Mouse (Mus musculus) layer of hippocampus, postnatal 10 days (tissue): ENCODE measurements around the gene Cbl. TPM values are rescaled to one million over a fixed set of nuclear protein-coding genes. Genes with fewer than 3 reads are reported as not detected.

Experiments used
- DNase-seq, 2 experiments: peaks; one replicate each; pipeline ENCODE4 v3.0.0; 2021; ENCODE audit warnings: low spot score in 2 of 2
- total RNA-seq, 2 experiments: library from RNA; stranded (reverse); gene quantifications; 2 replicates each; pipeline ENCODE4 v1.2.3; 2021

Gene Cbl
- total RNA-seq, 2 experiments from 2014 or later = 55.1 to 58.4 TPM

DNA sequence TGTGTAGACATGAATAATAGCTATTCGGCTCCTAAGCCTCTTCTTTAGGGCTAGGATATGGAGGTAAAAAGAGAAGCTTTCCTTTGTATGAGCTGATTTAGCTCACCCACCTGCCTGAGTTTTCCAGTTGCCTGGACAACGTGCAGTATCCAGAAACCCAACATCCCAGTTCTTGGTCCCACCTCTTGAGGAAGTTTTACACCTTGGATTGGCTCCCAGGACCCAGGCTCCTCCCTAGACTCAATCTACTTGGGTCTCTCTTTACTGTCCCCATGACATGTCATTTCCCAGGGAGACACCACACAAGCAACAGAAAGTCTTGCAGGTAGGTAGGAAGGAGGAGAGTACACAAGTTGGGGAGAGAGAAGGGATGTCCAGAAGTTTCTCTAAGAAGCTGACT lies 6.5 kb upstream of the Cbl start, which contains the start of gene Ccdc153:
TSS of gene Ccdc153 (plus strand) at position 278 of the 400 bp plus-strand sequence.
- no peak for DNase-seq

DNA sequence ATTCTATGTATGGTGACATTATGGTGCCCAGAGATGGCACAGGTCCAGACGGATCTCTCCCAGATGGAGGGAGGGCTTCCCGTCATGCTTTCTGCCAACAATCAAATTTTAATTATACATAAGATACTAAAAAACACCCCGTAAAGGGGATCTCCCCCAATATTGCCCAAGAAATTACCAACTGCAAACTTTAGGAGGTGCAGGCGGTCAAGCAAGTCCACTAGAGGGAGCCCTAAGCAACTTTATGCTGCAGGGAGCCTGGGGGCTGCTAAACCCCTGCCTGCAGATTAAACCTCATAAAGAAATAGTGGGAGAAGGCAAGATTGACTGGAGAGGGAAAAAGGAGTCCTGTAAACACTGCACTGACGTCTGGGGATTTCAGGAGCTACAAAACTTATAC lies 5.6 kb upstream of the Cbl start:
- DNase-seq = peak; percentile 69 to 74

DNA sequence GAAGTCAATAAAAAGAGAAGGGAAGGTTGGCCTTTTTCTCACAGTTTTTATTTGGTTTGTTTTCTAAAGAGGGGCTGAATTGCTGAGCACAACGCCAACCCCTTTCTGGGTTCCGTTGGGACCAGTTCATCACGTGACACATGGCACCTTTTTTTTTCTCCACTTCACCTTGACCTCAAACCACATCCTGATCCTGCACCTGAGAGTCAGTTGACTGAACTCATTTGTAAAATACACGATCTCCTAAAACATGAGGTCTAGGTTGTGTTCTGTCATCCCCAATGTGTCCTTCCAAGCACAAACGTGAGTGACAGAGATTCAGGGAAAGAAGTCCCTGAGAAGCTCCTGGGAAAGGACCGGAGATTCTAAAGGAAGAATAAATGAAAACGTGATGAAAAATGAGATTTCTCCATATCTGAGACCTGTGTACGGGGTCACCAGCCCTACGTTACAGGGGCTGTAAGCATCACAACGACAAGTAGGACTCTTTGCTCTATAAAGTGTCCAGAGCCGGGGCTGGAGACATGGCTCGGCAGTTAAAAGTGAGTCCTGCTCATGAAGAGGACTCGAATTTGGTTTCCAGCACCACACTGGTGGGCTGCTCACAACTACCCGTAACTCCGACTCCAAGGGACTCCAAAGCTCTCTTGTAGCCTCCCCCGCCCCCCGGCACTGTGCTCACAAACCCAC lies 4.8 kb upstream of the Cbl start:
- DNase-seq = no peak

DNA sequence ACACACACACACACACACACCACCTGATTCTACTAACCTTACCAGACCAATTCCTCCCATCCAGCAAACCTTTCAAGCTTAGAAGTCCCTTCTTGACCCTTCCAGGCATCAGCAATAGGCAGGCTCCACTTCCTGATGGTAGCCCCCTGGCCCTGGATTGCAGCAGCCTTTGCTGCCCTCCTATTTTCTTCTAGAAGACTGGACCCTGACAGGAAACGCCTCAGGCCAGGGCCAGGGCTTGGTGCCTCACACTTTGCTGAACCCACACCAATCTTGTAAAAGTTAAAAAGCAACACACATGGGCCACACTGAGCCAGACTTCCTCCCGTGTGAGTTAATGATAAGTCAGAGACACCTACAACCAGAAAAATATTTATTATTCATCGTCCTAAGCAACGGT lies 3.3 kb upstream of the Cbl start:
- DNase-seq = no peak

DNA sequence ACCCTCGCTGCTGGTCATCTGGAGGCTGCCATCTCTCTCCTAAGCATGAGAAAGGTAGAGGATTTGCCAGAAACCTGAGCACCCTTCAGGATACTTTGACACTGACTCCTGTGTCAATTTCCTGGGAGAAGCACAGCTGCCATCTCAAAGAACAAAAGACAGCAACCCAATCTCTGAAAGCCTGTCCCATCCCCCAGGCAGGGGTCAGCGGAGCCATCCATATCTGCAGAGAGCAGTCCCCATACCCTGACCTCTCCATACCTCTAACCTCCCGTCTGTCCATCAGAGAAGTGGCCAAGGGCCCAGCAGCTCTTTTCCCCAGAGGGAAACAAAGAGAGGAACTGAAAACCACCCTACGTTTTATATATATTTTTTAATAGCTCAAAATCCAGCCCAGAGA lies 2.8 kb upstream of the Cbl start:
- DNase-seq = no peak

DNA sequence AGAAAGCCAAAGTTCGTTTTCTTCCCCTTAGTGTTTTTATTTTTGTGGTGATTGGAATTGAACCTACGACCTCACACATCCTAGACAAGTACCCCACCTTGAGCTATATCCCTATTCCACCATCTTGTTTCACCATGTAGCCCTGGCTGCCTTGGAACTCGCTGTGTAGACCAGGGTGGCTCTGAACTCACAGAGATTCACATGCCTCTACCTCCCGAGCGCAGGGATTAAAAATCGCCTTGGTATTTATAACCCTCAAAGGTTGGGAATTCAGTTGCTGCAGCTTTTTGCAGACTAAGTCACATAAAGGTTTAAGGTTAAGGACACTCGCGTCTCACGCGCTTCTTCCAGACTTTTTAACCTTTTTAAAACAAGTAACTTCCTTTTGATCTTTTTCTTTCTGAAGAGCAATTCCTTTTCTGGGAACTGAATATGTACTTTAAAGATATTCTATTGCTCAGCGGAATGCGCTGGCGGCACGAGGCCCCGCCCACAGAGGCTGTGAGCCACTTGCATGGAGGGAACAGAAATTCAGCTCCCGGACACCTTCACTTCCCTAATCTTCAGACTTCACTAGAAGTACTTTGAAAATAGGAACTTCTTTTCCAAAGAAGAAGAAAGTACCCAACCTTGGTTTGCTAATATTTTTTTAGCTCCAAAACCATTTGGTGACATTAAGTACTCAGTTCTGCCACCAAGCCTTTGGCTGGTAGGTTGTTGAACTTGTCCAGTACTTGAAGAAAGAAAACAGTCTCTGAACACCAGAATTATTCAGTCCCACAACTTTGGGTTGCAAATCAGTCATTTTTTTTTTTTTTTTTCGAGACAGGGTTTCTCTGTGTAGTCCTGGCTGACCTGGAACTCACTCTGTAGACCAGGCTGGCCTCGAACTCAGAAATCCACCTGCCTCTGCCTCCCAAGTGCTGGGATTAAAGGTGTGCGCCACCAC lies 904 bp upstream of the Cbl start:
- peak in 1 of 2 experiments; percentile 40 for DNase-seq

DNA sequence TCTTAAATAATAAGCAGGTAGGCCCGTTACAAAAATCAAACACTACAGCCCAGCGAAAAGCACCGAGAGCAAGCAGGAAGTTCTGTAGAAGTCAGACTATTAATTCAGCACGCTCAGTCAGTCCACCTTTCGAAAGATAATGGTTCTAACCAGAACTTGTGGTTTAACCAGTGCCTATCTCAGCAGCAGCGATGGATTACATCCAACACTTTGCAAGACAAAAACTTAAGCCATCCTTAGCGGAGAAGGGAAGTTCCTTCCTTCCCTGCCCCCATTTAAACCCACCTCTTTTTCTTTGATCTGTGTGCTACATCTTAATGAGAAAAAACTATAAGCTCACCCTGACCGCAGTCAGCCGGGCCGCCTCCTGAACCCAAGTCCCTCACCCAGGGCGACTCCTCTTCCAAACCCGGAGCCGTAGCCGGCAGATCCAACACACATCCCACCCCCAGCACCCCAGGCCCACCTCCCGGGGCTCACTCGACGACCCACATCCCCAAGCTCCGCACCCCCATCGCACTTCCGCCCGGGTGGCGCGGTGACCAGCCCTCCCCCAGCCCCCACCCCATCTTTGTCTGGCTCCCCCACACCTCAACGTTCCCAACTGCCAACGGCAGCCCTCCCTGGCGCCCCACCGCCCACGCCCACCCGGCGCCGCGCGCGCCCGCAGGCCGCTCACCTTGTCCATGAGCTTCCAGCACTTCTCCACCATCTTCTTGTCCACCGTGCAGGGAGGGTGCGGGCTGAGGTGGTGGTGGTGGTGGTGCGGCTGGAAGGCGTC lies 638 bp downstream of the Cbl start:
- no peak for DNase-seq

DNA sequence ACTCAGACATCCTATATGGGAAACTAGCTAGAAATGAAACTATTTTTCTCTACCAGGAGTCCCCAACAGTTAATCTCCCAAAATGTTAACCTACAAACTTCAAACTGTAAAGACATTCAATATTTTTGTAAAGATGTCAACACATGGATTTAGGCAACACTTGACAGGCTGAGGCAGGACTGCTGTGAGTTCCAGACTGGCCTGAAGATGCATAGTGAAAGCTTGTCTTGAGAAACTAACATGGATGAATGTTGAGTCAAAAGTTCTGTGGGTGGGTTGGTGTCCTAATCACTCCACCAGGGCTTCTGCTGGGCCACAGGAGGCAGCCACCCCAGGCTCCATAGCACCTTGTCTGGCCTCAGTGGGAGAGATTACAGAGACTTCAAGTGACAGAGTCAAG lies 2.2 kb downstream of the Cbl start:
- DNase-seq = no peak

DNA sequence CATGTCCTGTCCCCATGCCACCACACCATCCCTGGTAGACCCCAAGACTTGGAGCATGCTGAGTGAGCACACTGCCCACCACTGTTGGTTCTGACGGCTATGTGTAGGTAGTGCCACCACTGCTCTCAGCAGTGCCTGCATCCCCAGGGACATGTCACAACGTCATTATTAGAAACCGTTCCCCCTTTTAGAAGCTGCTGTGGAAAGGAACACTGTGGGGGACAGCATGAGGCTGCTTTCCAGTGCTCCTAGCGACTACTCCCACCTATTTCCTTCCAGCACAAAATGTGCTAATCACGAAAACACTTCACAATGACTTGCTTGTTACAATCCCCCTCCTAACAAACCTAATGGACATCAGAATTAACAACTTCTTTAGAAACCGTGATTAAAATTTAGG lies 7.9 kb downstream of the Cbl start:
- DNase-seq = no peak

DNA sequence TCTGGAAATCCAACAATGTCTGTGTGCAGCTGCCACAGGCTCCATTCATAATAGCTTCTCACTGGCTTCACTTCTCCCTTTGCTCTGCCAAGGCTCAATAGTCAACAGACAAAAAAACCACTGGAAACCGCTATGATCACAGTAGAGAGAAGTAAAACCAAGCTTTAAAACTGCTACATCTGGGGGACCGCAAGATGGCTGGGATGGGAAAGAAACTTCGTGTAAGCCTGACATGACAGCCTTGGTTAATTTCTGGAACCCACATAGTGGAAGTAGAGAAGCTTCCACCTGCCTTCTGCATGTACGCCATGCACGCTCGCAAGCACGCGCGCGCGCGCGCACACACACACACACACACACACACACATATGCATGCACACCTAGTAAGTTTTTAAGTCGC lies 20.3 kb downstream of the Cbl start:
- DNase-seq = no peak

DNA sequence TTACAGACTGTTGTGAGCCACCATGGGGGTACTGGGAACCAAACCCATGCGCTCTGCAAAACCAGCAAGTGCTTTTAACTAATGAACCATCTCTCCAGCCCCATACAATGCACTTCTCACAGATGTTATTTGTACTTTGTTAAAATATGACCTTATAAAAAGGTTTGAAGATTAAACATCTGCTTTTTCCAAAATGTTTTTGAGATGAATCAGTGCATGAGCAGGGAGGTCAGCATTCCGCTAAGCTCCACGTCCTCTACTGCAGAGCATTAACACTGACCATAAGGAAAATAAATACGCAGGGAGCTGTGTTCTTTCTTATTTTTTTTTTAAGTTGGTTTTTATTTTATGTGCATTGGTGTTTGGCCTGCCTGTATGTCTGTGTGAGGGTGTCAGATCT lies 21.4 kb downstream of the Cbl start:
- DNase-seq = no peak

DNA sequence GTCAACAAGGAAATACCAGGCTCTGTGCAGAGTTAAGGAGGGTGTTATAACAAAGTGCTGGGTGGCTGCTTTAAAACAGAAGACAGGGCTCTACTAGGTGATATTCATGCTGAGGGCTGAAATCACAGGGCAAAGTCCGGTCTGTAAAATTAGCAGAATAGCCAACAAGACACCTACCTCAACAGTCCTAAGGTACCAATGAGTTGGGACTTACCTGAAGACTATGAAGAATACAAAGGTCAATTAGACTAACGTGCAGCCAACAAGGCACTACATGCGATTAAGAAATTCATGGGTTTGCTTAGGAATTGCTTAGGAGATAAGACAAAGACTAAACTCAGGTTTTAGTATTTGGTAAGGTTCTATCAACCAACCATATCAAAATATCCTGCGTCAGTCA lies 24.4 kb downstream of the Cbl start:
- no peak for DNase-seq

DNA sequence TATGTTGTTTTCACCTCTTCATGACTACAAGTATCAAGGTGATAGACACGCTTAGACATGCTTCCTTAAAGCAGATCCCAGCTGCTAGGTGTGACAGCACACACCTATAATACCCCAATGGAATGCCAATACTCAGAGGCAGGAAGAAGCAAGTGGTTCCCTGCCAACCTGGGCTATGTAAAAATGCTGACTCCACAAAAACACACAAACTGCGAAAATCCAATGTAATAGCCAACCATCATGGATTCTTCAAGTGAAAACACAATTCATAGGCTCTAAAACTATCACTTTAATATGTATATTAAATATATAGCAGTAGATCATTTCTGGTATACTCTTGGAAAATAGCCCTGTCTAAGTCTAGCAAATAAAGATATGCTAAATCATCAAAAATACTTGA lies 26.0 kb downstream of the Cbl start:
- DNase-seq = no peak

DNA sequence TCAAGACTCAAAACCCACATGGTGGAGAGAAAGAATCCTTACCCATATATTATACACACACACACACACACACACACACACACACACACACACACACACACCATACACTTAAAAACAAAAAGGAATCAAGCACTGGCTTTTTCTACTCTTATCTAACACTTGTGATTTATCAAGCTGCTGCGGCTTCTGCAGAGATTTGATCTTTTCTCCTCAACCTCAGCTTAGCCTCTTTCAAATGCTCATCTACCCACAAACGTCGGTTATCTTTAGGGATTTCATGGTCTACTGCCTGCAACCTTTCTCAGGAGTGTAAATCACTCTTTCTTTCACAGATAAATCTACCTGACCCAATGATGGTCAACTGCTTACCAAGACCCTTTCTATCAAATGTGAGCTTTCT lies 33.4 kb downstream of the Cbl start:
- DNase-seq = no peak

DNA sequence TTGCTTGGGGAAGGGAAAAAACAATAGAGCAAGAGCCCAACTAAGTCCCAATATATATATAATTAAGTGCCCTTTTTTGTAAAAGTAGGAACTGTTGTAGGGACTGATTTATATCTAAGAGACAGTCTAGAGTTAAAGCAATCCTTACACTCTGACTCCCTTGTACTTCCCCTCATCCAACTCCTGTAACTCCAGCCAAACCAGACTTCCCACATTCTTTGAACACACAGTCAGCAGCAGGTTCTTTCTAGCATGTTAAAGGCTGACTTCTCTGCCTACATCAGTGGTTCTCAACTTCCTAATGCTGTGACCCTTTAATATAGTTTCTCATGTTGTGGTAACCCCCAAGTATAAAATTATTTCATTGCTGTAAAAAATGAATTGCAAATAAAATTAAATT lies 34.3 kb downstream of the Cbl start:
- no peak for DNase-seq

DNA sequence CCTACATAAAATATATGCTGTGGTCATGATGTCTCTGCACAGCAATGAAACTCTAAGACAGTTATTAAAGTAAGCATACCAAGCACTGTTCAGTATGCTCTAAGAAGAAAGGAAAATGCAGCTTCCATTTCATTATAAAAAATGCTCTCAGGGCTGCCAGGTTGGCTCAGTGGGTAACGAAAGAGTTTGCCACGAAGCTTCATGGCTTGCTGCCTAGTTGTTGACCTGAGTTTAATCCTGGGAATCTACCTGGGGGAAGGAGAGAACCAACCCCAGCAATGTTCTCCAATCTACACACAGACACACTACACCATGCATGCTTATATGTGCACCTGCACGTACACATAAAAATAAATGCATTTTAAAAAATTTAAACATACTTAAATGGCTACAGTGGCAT lies 34.7 kb downstream of the Cbl start:
- no peak for DNase-seq

DNA sequence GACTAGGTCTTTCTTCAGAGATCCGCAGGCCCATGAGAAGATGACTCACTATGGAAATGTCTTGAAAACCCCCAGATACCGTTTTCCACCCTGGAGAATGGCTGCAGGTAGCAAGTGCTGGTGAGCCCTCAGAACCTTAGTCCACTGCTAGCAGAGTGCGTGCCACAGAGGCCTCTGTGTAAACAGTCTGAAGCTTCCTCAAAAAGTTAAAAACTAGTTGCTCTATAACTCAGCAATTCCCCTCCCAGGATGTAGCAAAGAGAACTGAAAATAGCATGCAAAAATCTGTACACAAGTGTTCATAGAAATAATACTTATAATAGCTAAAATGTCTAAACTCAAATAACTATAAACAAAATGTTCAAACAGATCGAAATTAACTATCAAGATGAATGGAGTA lies 37.5 kb downstream of the Cbl start:
- DNase-seq = no peak

DNA sequence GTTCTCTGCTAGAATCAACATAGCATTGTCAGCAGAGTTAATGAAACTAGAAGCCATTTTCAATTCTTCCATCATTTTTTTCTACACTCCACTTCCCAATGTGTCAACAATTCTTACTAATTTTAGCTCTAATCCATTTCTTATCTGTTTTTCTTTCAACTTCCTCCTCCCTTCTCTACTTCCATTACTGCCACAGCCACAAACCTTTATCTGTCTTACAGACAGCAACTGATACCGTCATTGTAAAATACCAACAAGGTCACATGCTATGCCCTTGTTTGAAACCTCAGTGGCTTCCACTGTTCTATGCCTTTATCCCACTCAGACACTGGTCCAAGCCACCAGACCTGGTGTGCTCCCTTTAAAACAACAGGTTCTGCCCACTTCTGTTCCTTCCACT lies 39.8 kb downstream of the Cbl start:
- DNase-seq = no peak

DNA sequence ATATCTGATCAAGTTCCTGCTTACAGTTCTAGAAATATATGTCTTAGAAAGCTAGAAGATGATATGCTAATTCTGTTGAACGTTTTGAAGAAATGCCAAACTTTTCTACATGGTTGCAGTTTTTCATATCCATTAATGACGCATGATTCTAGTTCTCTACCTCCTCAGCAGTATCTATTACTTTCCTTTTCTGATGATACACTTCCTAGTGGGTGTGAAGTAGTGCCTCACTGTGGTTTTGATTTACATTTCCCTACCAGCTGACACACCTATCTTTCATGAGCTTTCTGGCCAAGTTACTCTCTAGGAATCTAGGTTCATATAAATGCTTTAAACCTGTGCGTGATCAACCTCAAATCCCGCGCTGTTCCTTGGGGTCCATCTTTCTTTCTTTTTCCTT lies 41.1 kb downstream of the Cbl start:
- no peak for DNase-seq

DNA sequence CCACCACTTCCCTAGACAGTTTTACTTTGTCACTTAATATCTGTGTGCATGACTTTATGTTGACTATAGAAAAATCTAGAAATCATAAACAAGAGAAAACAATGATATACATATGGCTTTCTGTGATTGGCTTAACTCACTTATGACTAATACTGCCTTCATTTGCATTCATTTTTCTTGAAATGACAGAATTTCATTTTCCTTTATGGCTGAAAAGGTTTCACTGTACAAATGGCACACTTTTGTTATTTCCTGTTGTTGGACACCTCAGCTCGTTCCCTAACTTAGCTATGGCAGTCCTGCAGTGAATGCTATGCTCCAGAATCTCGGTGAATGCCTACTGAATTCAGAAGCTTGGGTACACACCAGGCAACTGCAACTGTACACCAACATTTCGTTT lies 41.5 kb downstream of the Cbl start:
- DNase-seq = no peak

DNA sequence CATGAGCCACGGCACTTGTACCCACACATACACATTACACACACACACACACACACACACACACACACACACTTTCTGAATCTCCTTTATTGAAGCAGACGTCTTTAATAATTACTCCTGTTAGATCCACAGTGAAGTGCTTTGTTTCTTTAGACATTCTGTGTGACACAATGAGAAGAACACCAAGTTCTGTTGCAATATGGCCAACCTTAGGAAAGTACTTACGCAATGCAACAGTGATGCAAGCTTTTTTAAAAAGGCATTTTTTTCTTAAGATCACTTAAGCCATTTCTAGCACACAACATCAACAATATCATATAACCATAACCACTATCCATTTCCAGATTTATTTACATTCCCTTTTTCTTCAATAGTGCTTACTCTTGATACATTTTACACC lies 42.7 kb downstream of the Cbl start:
- DNase-seq = no peak

DNA sequence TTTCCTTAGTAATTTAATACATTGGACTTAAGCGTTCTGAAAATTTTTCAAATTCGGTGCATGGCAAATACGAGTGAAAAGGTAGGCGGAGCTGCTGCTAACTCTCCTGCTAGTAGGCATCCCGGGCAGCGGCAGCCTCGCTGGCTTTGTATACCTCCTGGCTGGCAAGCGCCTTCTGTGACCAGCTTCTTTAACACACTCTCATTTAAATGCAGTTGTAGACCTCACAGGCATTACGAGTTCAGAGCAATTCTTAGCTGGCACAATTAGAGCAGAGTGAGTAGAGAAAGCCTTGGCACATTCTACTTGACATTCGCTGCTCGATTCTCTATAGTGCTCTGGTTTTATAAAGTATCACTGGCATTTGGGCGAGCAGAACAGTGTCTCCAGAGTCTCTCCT lies 45.6 kb downstream of the Cbl start:
- DNase-seq = no peak
